Mouse (Mus musculus) lung, postnatal 36 days (tissue): ENCODE data around the gene Bcl2l10.

Experiments used
- DNase-seq: peaks from one replicate; pipeline ENCODE4 v3.0.0; 2022; ENCODE audit warnings: mixed read lengths

The Bcl2l10 gene

GRCm38 (mm10) chr9:75347458-75347857 lies at the start of gene Bcl2l10:
Gene Bcl2l10, plus strand, starts transcription at chr9:75347758.
- no peak for DNase-seq

- peak; percentile 49 for DNase-seq
Observed at GRCm38 (mm10) chr9:75299342-75299741, 48.2 kb upstream of the Bcl2l10 start.

- DNase-seq = no peak
Observed at GRCm38 (mm10) chr9:75303033-75303432, 44.5 kb upstream of the Bcl2l10 start.

- DNase-seq = peak; percentile 25
Observed at GRCm38 (mm10) chr9:75303701-75304261, 43.8 kb upstream of the Bcl2l10 start.

- no peak for DNase-seq
Observed at GRCm38 (mm10) chr9:75304286-75304685, 43.3 kb upstream of the Bcl2l10 start.

GRCm38 (mm10) chr9:75306126-75306898 lies 41.2 kb upstream of the Bcl2l10 start, which contains the start of gene Gnb5:
Gene Gnb5, plus strand, starts transcription at chr9:75306288.
- DNase-seq = no peak

GRCm38 (mm10) chr9:75307015-75307414 lies 40.5 kb upstream of the Bcl2l10 start:
- no peak for DNase-seq

- no peak for DNase-seq
Observed at GRCm38 (mm10) chr9:75308621-75309020, 38.9 kb upstream of the Bcl2l10 start.

- DNase-seq = peak; percentile 89
Observed at GRCm38 (mm10) chr9:75312008-75312407, 35.5 kb upstream of the Bcl2l10 start.

- DNase-seq = no peak
Observed at GRCm38 (mm10) chr9:75313138-75313831, 34.3 kb upstream of the Bcl2l10 start.

- DNase-seq = peak; percentile 80
Observed at GRCm38 (mm10) chr9:75313832-75314516, 33.6 kb upstream of the Bcl2l10 start.

- peak; percentile 8 for DNase-seq
Observed at GRCm38 (mm10) chr9:75314517-75315105, 32.9 kb upstream of the Bcl2l10 start.

- no peak for DNase-seq
Observed at GRCm38 (mm10) chr9:75315238-75315637, 32.3 kb upstream of the Bcl2l10 start.

- DNase-seq = no peak
Observed at GRCm38 (mm10) chr9:75316771-75317170, 30.8 kb upstream of the Bcl2l10 start.

- DNase-seq = no peak
Observed at GRCm38 (mm10) chr9:75318196-75318595, 29.4 kb upstream of the Bcl2l10 start.

- no peak for DNase-seq
Observed at GRCm38 (mm10) chr9:75319365-75319764, 28.2 kb upstream of the Bcl2l10 start.

- no peak for DNase-seq
Observed at GRCm38 (mm10) chr9:75322099-75322885, 25.3 kb upstream of the Bcl2l10 start.

GRCm38 (mm10) chr9:75328047-75328446 lies 19.5 kb upstream of the Bcl2l10 start:
- no peak for DNase-seq

- no peak for DNase-seq
Observed at GRCm38 (mm10) chr9:75330821-75331220, 16.7 kb upstream of the Bcl2l10 start.

- DNase-seq = no peak
Observed at GRCm38 (mm10) chr9:75334440-75334839, 13.1 kb upstream of the Bcl2l10 start.

GRCm38 (mm10) chr9:75338016-75338415 lies 9.5 kb upstream of the Bcl2l10 start:
- no peak for DNase-seq

- DNase-seq = peak; percentile 21
Observed at GRCm38 (mm10) chr9:75342433-75342832, 5.1 kb upstream of the Bcl2l10 start.
